Mouse (Mus musculus) liver, adult 2 months (tissue): Measurements from ENCODE around the gene Polr2a. TPM values are rescaled to one million over a fixed set of nuclear protein-coding genes. Genes with fewer than 3 reads are reported as not detected.

ENCODE experiments used
- DNase-seq: peaks from one replicate; pipeline ENCODE4 v3.0.0-alpha.2; 2011; ENCODE audit warnings: low read depth, low spot score; ENCODE audit errors: extremely low read depth
- H3K27ac ChIP-seq: fragments of 200-500 bp; replicated peaks from 2 replicates; pipeline ENCODE4 v1.5.1; 2012; ENCODE audit warnings: low read depth, mild to moderate bottlenecking, control low read depth, inconsistent platforms, low read length; ENCODE audit not compliant: insufficient read depth
- H3K27me3 ChIP-seq: fragments of 200-500 bp; 2 replicates; pipeline ENCODE4 v1.6.1; 2012; ENCODE audit warnings: mild to moderate bottlenecking, moderate library complexity, low read length, inconsistent platforms; ENCODE audit not compliant: control insufficient read depth, insufficient read depth
- H3K36me3 ChIP-seq: fragments of 200-500 bp; 2 replicates; pipeline ENCODE4 v1.6.1; 2012; ENCODE audit warnings: low read length, inconsistent platforms; ENCODE audit not compliant: control insufficient read depth, insufficient read depth
- H3K4me1 ChIP-seq: fragments of 200-500 bp; 2 replicates; pipeline ENCODE4 v1.6.1; 2011; ENCODE audit warnings: low read length; ENCODE audit not compliant: control insufficient read depth, insufficient read depth
- H3K4me3 ChIP-seq: fragments of 200-500 bp; 2 replicates; pipeline ENCODE4 v1.5.1; 2011; ENCODE audit warnings: low read depth, mild to moderate bottlenecking, control low read depth, low read length, moderate library complexity; ENCODE audit not compliant: insufficient read depth
- H3K79me2 ChIP-seq: fragments of 200-500 bp; 2 replicates; pipeline ENCODE4 v1.6.1; 2012; ENCODE audit warnings: inconsistent platforms, mild to moderate bottlenecking, low read length, moderate library complexity; ENCODE audit not compliant: control insufficient read depth, insufficient read depth
- H3K9ac ChIP-seq: fragments of 200-500 bp; 2 replicates; pipeline ENCODE4 v1.6.1; 2012; ENCODE audit warnings: low read depth, mild to moderate bottlenecking, control low read depth, inconsistent platforms, low read length
- CTCF ChIP-seq: fragments of 200-500 bp; IDR thresholded peaks from 2 replicates; pipeline ENCODE4 v1.5.1; 2011; ENCODE audit warnings: low read depth, low read length, control low read depth
- POLR2A ChIP-seq: fragments of 200-500 bp; IDR thresholded peaks from 2 replicates; pipeline ENCODE4 v1.6.1; 2011; ENCODE audit warnings: low read length, control low read depth; ENCODE audit not compliant: insufficient read depth; ENCODE audit errors: extremely low read depth
- WGBS: fragments of 180-500 bp; shearing (Covaris S2); methylation state at CpG from one replicate; pipeline ENCODE4 v1.1.7; 2018; 5-methylcytosine and 5-hydroxymethylcytosine counted together
- polyA plus RNA-seq: library from polyadenylated mRNA; depleted of rRNA; stranded (reverse); fragments of >200 nt; gene quantifications from 2 replicates; pipeline ENCODE4 v1.2.3, GENCODE M21; 2012
- total RNA-seq: library from RNA; depleted of rRNA; stranded (reverse); fragments of >200 nt; gene quantifications from 2 replicates; pipeline ENCODE4 v1.2.3, GENCODE M21; 2014

Polr2a gene
- total and polyA plus RNA-seq, 2 experiments: 10.0 to 10.6 TPM

GRCm38 (mm10) chr11:69793429-69793828 lies 35.0 kb upstream of the Polr2a start:
- Histone ChIP-seq H3K79me2 (no peaks in the 10 kb centered on the region), H3K36me3 (no peaks in the 10 kb centered on the region), H3K27ac (no peak overlapping the region), H3K4me3 (no peak overlapping the region), H3K4me1 (peaks cover 6% of the 10 kb centered on the region; the same call in 1 of the 2 replicates), H3K27me3 (no peaks in the 10 kb centered on the region), H3K9ac (no peak overlapping the region)
- no peak for DNase-seq
- TF ChIP-seq CTCF: no peak
- no peak for TF ChIP-seq POLR2A
- 79% methylated on average over 5 of the region's 5 CpGs for WGBS

- TF ChIP-seq CTCF (no peak), POLR2A (no peak)
- WGBS: 80% methylated on average over 5 of the region's 5 CpGs
- no peaks in the 10 kb centered on the region for H3K27me3 ChIP-seq
Observed at GRCm38 (mm10) chr11:69791420-69791819, 33.0 kb upstream of the Polr2a start.

GRCm38 (mm10) chr11:69789431-69789830 lies 31.0 kb upstream of the Polr2a start:
- no peaks in the 10 kb centered on the region for H3K79me2 ChIP-seq
- WGBS: 17% methylated on average over 5 of the region's 5 CpGs
- no peak overlapping the region for H3K9ac ChIP-seq

More at GRCm38 (mm10) chr11:69791420-69791819, 33.0 kb upstream of the Polr2a start:
- H3K79me2 ChIP-seq: no peaks in the 10 kb centered on the region
- H3K9ac ChIP-seq: no peak overlapping the region
- no peak overlapping the region for H3K4me3 ChIP-seq
- peaks cover 6% of the 10 kb centered on the region; the same call in 1 of the 2 replicates for H3K4me1 ChIP-seq
- H3K36me3 ChIP-seq: no peaks in the 10 kb centered on the region
- no peak for DNase-seq
- H3K27ac ChIP-seq: no peak overlapping the region

GRCm38 (mm10) chr11:69787306-69787705 lies 28.9 kb upstream of the Polr2a start:
- WGBS: 94% methylated on average over 5 of the region's 5 CpGs

More at GRCm38 (mm10) chr11:69789431-69789830, 31.0 kb upstream of the Polr2a start:
- no peak for TF ChIP-seq POLR2A
- no peak for TF ChIP-seq CTCF
- Histone ChIP-seq H3K36me3 (no peaks in the 10 kb centered on the region), H3K4me1 (peaks cover 6% of the 10 kb centered on the region; the same call in 1 of the 2 replicates), H3K27me3 (no peaks in the 10 kb centered on the region), H3K27ac (peak overlapping the region; percentile 37; the same call in 1 of the 2 replicates), H3K4me3 (no peak overlapping the region)
- peak; percentile 81 for DNase-seq

GRCm38 (mm10) chr11:69784793-69785272 lies 26.4 kb upstream of the Polr2a start:
- Histone ChIP-seq H3K4me3 (peak overlapping the region; percentile 15; the same call in 1 of the 2 replicates), H3K9ac (no peak overlapping the region), H3K27me3 (no peaks in the 10 kb centered on the region), H3K36me3 (no peaks in the 10 kb centered on the region), H3K79me2 (no peaks in the 10 kb centered on the region), H3K4me1 (peaks cover 6% of the 10 kb centered on the region; the same call in 1 of the 2 replicates), H3K27ac (no peak overlapping the region)
- peak; percentile 53 for DNase-seq
- 14% methylated on average over 15 of the region's 15 CpGs for WGBS
- TF ChIP-seq CTCF: no peak
- TF ChIP-seq POLR2A: no peak

More at GRCm38 (mm10) chr11:69787306-69787705, 28.9 kb upstream of the Polr2a start:
- H3K79me2 ChIP-seq: no peaks in the 10 kb centered on the region
- no peaks in the 10 kb centered on the region for H3K27me3 ChIP-seq
- no peak for DNase-seq
- H3K27ac ChIP-seq: no peak overlapping the region
- no peak overlapping the region for H3K4me3 ChIP-seq
- H3K9ac ChIP-seq: no peak overlapping the region
- no peaks in the 10 kb centered on the region for H3K36me3 ChIP-seq
- TF ChIP-seq CTCF (no peak), POLR2A (no peak)
- peaks cover 6% of the 10 kb centered on the region; the same call in 1 of the 2 replicates for H3K4me1 ChIP-seq

GRCm38 (mm10) chr11:69781828-69782227 lies 23.4 kb upstream of the Polr2a start:
- Histone ChIP-seq H3K9ac (no peak overlapping the region), H3K4me1 (0 out of 2 replicates have a peak, but pooled peaks cover 3% of the 10 kb centered on the region), H3K36me3 (no peaks in the 10 kb centered on the region), H3K27ac (no peak overlapping the region), H3K27me3 (no peaks in the 10 kb centered on the region), H3K4me3 (no peak overlapping the region), H3K79me2 (no peaks in the 10 kb centered on the region)
- peak; percentile 22 for DNase-seq
- TF ChIP-seq POLR2A (no peak), CTCF (no peak)
- WGBS: 29% methylated on average over 4 of the region's 4 CpGs
